Mouse (Mus musculus) megakaryocyte progenitor cell, adult 5-6 weeks (primary cell): ENCODE measurements around the gene BC005624. TPM values are rescaled to one million over a fixed set of nuclear protein-coding genes. Genes with fewer than 3 reads are reported as not detected.
"Not testable (repeated sequence)": the region's sequence is repeated elsewhere in the genome, so short reads cannot be mapped to it uniquely, and the experiment has no call there.

Experiments
- ATAC-seq: replicated peaks from 2 replicates; pipeline ENCODE4 v1.8.0; 2016; ENCODE audit warnings: mild to moderate bottlenecking, moderate TSS enrichment, inconsistent platforms; ENCODE audit not compliant: poor library complexity
- total RNA-seq, 2 experiments: library from RNA; stranded (forward) in 1 of 2; stranded (reverse) in 1 of 2; fragments of 157-497, 149-512 nt in 1 of 2; fragments of 200-1000 nt in 1 of 2; gene quantifications; 2 replicates each; pipeline versions ENCODE4 v1.2.3 to v1.2.4; 2015 to 2017

BC005624 gene
- total RNA-seq, 2 experiments from 2014 or later, result 43.3 to 68.0 TPM

DNA sequence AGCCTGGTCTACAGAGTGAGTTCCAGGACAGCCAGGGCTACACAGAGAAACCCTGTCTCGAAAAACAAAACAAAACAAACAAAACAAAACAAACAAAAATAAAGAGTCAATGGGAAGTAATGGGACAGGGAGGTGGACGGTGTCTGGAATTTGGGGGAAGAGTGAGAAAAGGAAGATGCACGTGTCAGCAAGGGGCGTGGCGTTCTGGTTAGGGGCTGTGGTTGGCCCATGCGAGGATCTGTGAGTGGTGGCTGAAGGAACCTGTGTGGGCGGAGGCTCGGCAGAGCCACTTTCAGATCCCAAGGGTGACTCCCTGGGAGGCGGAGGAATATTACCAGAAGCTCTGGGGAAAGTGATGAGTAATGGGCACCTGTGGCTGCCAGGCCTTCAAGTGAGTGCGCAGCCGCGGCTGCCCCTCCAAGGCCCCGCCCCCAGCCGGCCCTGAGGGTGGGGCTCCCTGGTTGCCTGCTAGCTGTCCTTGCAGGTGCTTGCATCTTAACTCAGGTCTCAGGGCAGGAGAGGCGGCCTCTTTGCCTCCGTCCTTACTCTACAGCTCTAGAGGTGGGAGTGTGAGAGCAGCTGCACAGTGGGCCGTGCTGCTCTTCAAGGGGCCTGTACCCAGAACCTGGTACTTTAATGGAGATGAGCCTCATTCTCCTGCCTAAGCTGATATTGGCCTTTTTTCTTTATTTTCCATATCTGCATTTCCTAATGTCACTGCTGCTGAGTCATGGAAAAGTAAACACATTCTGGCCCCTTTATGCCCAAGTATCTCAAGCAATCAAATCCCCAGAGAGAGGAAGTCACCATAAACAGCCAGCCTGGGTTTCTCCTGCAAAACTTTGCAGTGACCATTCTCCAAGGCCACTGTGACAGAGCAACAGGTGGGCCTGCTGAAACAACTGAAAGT is 3.4 kb upstream of the BC005624 start:
- no peak; the same call in 1 of the 2 replicates for ATAC-seq

GRCm38 (mm10) chr2:30983024-30983423 is 1.0 kb upstream of the BC005624 start:
- no peak for ATAC-seq

DNA sequence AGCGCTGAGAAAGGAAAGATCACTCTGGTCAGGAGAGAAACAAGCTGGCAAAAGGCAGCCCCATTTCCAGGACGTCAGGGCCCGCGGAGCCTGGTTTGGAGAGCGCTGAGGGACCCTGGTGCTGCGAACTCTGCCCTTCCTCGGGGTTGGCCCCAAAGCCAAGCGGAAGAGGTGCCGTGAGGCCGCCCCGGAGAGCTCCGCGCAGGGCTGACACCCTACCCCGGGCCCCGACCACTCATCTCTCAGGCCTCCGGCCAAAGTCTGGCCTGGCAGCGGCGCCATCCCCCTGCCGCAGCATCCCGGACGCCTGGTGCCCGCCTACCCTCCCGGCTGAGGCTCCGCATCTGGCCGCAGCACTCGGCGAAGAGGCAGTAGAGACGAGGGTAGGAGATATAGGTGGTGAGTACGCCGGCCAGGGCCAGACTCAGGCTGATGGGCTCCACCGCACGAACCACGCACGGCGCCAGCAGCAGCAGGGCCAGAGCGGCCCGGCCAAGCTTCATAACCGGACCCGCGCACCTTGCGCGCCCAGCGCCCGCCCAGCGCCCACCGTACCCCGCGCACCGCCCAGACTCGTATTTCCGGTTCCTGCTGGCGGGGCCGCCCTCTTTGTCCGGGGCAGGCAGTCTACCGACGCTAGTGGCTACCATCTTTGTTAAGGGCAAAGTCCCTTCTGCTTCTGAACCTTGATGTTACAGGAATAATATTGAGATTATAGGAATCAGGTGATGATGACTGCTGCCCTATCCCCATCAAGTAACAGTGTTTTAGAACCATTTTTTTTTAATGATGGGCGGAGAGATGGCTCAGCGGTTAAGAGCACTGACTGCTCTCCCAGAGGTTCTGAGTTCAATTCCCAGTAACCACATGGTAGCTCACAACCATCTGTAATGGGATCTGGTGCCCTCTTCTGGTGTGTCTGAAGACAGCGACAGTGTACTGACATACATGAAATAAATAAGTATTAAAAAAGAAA is 14.4 kb downstream of the BC005624 start, which contains the start of gene Tor1a:
Gene Tor1a (minus strand): TSS at position 582 of the 976 bp plus-strand sequence.
- peak; percentile 92 for ATAC-seq

DNA sequence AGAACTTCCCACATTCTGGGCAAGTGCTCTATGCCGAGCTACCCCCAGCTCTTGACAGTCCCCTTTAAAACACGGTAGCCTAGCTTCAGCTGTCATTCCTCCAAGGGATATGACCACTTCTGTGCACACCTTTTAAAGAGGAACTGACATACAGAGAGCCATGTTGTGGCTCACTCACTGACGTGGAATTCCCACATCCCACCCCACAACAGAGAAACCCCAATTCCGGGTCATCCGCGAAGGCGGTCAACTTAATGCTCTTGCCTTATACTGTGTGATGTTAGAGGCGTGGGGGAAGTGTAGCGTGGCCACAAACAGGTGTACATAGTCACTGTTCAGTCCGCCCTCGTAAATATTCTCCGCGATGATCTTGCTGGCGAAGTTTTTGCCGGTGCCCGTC is 15.2 kb downstream of the BC005624 start:
- peak; percentile 44; the same call in 1 of the 2 replicates for ATAC-seq

- peak; percentile 51 for ATAC-seq
Observed at GRCm38 (mm10) chr2:30965627-30966026, 16.4 kb downstream of the BC005624 start.

GRCm38 (mm10) chr2:30962570-30963254 is 19.3 kb downstream of the BC005624 start:
- ATAC-seq, result no peak

DNA sequence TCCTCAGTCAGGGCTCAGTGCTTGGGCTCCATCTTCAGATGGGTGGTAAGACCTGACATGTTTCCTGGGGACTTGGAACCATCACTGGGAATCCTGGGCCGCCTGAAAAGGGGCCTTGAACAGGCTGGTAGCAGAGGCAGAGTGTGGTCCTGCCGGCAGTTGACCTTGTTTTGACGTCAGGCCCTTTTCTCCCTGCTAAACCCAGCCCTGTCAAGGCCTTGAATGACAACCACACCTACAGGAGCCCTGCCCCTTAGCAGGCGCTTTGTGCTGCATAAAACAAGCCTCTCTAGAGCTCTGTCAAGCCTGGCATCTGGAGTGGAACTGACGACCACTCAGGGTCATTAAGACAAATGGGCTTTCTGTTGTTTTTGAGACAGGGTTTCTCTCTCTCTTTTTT is 22.1 kb downstream of the BC005624 start:
- ATAC-seq, result no peak

GRCm38 (mm10) chr2:30958726-30959125 is 23.3 kb downstream of the BC005624 start:
- no peak for ATAC-seq

GRCm38 (mm10) chr2:30957511-30957910 is 24.5 kb downstream of the BC005624 start:
- ATAC-seq, result no peak

DNA sequence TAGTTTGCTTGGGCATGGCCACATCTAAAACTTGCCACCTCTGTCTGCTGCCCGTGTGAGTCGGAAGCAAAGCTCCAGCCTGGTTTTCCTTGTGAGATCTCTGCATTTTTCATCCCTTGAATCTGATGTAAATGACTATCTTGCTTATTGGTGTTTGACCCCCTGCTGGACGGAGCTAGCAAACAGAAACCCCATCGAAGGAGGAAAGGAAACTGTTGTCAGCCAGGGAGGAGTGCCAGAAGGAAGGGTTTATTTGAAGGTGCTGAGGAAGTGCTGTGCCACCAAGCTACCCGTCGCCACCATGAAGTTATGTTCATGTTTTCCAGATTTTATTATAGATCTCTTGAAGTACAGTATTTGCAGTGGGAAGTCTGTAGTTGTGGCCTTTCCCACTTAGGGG is 27.2 kb downstream of the BC005624 start:
- peak; percentile 30; the same call in 1 of the 2 replicates for ATAC-seq

DNA sequence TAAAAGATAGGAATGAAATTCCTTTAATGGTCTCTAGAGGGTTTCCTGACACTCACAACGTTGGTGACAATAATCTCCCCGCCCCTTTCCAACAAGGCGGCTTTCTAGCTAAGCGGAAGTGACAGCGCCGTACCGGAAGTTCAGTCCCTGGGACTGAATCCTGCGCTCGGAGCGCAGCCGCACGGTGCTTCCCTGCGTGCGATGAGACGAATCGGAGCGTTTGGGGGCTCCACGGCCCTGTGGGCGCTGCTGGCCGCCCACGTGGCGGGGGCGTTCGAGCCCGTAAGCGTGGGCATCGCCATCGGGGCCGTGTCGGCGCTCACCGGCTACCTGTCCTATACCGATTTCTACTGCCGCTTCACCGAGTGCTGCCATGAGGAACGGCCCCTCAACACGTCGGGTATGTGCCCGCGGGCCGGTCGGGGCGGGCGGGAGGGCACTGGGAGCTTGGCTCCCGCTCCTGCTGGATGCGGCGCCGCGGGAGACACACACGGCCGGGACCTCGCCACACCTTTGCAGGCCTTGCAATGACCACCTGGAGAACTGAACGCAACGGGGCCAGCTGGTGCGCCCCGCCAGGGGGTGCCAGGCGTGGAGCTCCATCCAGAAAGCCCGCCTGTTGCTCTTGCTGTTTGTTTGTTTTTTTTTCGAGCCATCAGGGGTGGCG is 29.0 kb downstream of the BC005624 start, which contains the start of gene Tor1b:
Gene Tor1b (plus strand): TSS at position 136 of the 667 bp plus-strand sequence.
- peak; percentile 99 for ATAC-seq

- 0 out of 2 replicates have a peak, but pooled peaks have one; percentile 1 for ATAC-seq
Observed at GRCm38 (mm10) chr2:30952457-30952823, 29.6 kb downstream of the BC005624 start.

- peak; percentile 99 for ATAC-seq
Observed at GRCm38 (mm10) chr2:30942603-30943011, 39.4 kb downstream of the BC005624 start.

DNA sequence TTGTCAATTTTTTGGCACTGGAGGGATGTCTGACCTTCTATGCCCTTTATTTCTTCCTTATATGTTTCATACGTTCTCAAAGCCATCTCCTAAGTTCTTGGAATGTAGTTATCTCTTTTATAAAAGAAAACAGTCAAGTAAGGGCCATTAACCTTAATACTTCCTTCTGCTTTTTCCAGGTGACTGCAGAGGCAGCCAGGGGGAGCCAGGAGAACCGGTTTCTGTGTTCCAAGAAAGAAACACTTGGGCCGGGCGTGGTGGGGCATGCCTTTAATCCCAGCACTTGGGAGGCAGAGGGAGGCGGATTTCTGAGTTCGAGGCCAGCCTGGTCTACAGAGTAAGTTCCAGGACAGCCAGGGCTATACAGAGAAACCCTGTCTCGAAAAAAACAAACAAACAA is 39.9 kb downstream of the BC005624 start:
- not testable (repeated sequence) for ATAC-seq

DNA sequence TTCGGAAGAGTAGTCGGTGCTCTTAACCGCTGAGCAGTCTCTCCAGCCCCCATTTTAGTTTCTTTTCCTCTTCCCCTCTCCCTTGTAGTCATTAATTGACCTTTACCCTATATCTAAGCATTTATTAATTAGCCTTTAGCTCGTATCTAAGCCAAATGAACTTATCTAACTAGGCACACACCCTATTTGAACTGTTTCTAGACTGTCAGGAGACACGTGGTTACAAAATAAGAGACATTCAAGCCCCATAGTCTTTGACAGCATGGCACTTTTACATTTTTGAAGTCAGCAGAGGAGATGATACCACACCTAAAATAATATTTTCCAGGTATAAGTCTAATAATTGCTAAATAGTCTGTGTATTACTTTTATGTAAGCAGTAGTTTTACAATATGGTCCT is 40.4 kb downstream of the BC005624 start:
- ATAC-seq, result peak; percentile 43

GRCm38 (mm10) chr2:30938574-30938991 is 43.4 kb downstream of the BC005624 start:
- ATAC-seq, result no peak

DNA sequence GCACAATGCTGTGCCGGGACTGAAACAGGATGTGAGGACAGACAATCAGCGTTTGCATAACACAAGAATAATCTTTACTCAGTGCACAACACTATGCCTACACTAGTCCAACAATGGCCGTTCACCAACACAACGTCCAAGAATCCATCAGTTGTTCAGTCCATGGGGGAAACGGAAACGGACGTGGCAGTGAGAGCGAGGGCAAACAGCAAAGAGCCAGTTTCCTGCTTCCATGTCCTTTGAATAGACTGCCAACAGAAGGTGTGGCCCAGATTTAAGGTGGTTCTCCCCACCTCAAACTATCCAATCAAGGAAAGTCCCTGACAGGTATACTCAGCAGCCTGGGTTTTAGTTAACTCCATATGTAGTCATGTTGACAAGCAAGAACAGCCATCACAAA is 44.3 kb downstream of the BC005624 start:
- no peak for ATAC-seq

- ATAC-seq, result no peak
Observed at GRCm38 (mm10) chr2:30936808-30937207, 45.2 kb downstream of the BC005624 start.

GRCm38 (mm10) chr2:30933917-30934450 is 48.0 kb downstream of the BC005624 start:
- ATAC-seq, result peak; percentile 76

- no peak for ATAC-seq
Observed at GRCm38 (mm10) chr2:30933032-30933431, 49.0 kb downstream of the BC005624 start.
